Mouse (Mus musculus) C2C12 (cell line): ENCODE results near the gene Caps2. TPM values are rescaled to one million over a fixed set of nuclear protein-coding genes. Genes with fewer than 3 reads are reported as not detected.
"Not testable (repeated sequence)": the region's sequence is repeated elsewhere in the genome, so short reads cannot be mapped to it uniquely, and the experiment has no call there.

Source experiments
- H3K27me3 ChIP-seq: one replicate; pipeline ENCODE4 v1.6.1; 2011; ENCODE audit not compliant: control insufficient read depth, insufficient read depth, insufficient read length
- H3K36me3 ChIP-seq: one replicate; pipeline ENCODE4 v1.6.1; 2011; ENCODE audit not compliant: control insufficient read depth, insufficient read depth
- H3K4me3 ChIP-seq: one replicate; pipeline ENCODE4 v1.5.1; 2011; ENCODE audit warnings: mild to moderate bottlenecking, control low read depth; ENCODE audit not compliant: poor library complexity, insufficient read depth, severe bottlenecking
- H3K79me2 ChIP-seq: one replicate; pipeline ENCODE4 v1.6.1; 2011; ENCODE audit not compliant: control insufficient read depth, insufficient read depth
- H3K79me3 ChIP-seq: one replicate; pipeline ENCODE4 v1.6.1; 2011; ENCODE audit warnings: low read depth, control low read depth
- H3ac ChIP-seq: one replicate; pipeline ENCODE3; 2011; ENCODE audit warnings: low read depth; ENCODE audit not compliant: control insufficient read depth, insufficient read length
- CEBPB ChIP-seq: IDR thresholded peaks from one replicate; pipeline ENCODE4 v1.6.1; 2011; ENCODE audit warnings: low read depth, mild to moderate bottlenecking, control low read depth, moderate library complexity
- CTCF ChIP-seq: IDR thresholded peaks from one replicate; pipeline ENCODE4 v1.5.1; 2011; ENCODE audit not compliant: control insufficient read depth, insufficient read depth, insufficient read length
- FOSL1 ChIP-seq: IDR thresholded peaks from one replicate; pipeline ENCODE4 v1.8.0; 2011; ENCODE audit warnings: mild to moderate bottlenecking, low read length; ENCODE audit not compliant: poor library complexity, insufficient read depth, severe bottlenecking
- MAX ChIP-seq: IDR thresholded peaks from one replicate; pipeline ENCODE4 v1.6.1; 2011; ENCODE audit warnings: mild to moderate bottlenecking, control low read depth
- MYOD1 ChIP-seq: IDR thresholded peaks from one replicate; pipeline ENCODE4 v1.6.1; 2011; ENCODE audit warnings: low read depth; ENCODE audit not compliant: control insufficient read depth, insufficient read length
- MYOG ChIP-seq: IDR thresholded peaks from one replicate; pipeline ENCODE4 v1.6.1; 2011; ENCODE audit not compliant: control insufficient read depth, insufficient read length; ENCODE audit errors: extremely low read depth
- USF1 ChIP-seq: IDR thresholded peaks from one replicate; pipeline ENCODE4 v1.6.1; 2011; ENCODE audit warnings: low read depth, mild to moderate bottlenecking, control low read depth, moderate library complexity
- long read RNA-seq, 2 experiments: library from polyadenylated mRNA; unstranded; transcript quantifications; one replicate each; pipeline ENCODE4 v2.0.0; 2019 to 2020
- polyA plus RNA-seq: library from polyadenylated mRNA; unstranded; fragments of >200 nt; fragmentation: generic; extraction: Trizol; gene quantifications from one replicate; pipeline ENCODE4 v1.2.1, GENCODE M21; 2012; ENCODE audit warnings: missing spikeins

Gene Caps2
- polyA plus RNA-seq, result 0.01 TPM
- long read RNA-seq, experiment 1, result 0 reads
- long read RNA-seq, experiment 2, result 0 reads

DNA sequence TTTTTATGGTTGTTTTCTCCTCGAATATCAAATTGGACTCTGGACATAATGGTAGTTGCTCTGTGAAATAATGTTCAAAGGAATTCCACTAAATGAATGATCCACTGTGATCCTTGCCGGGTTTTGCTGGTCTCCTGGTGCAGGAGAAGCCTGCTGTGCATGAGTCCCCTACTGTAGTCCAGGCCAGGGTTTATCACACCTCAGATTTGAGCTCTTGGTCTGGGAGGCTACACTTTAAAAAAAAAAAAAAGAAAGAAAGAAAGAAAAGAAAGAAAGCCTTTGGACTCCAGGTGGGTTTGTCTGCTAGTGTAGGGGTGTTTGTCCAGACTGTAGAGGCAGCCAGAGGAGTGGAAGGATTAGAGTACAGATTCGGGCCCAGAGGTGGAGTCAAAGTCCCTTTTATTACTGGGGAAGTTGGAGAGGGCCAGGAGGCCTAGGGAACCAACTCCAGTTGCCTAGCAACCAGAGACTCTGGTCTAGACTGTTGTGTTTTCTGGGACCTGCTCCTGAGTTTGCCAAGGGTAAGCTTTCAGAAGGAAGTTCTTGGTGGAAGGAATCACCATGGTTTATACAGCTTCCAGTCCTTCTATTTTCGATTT lies at the start of gene Caps2:
TSS of gene Caps2 (plus strand) at position 454 of the 599 bp plus-strand sequence.
- H3ac ChIP-seq, result no peak within 1 kb of the TSS
- H3K4me3 ChIP-seq, result no peak within 1 kb of the TSS
- H3K36me3 ChIP-seq, result no peaks in the 10 kb centered on the region
- no peaks in the 10 kb centered on the region for H3K27me3 ChIP-seq
- TF ChIP-seq MYOD1 (no peak), CTCF (no peak), USF1 (no peak), MYOG (no peak), MAX (no peak), FOSL1 (no peak), CEBPB (no peak)
- H3K79me3 ChIP-seq, result no peaks in the 10 kb centered on the region
- no peaks in the 10 kb centered on the region for H3K79me2 ChIP-seq

DNA sequence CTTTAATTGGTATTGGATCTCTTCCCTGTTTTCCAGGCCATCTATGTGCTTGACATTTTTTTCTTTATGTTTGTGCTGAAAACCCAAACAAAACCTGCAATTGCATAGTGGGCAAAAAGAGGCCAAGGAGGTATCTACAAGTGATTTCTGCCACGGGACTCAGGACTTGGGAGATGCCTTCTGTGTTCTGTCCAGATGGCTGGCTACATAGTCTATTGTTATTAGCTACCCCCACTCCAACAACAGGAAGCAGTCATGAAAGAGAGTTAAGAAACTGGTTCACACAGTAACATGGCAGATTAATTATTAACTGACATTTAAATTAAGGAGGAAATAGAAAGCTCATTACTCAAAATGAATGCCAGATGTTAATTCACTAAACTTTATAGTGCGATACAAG lies 38.3 kb upstream of the Caps2 start:
- not testable (repeated sequence) for H3K4me3 ChIP-seq

GRCm38 (mm10) chr10:112127682-112128230 lies 35.7 kb upstream of the Caps2 start:
- not testable (repeated sequence) for H3K79me2 ChIP-seq, H3K4me3 ChIP-seq, H3K27me3 ChIP-seq, H3ac ChIP-seq, H3K36me3 ChIP-seq, H3K79me3 ChIP-seq

More for the DNA sequence above, 38.3 kb upstream of the Caps2 start:
- not testable (repeated sequence) for H3K27me3 ChIP-seq, H3ac ChIP-seq, H3K79me2 ChIP-seq, H3K79me3 ChIP-seq, H3K36me3 ChIP-seq

- H3K79me2 ChIP-seq, result no peaks in the 10 kb centered on the region
- H3K4me3 ChIP-seq, result no peak overlapping the region
- no peaks in the 10 kb centered on the region for H3K27me3 ChIP-seq
- no peaks in the 10 kb centered on the region for H3K36me3 ChIP-seq
- TF ChIP-seq CEBPB, result no peak
- no peak for TF ChIP-seq FOSL1
- no peak for TF ChIP-seq MYOG
- TF ChIP-seq CTCF, result no peak
- TF ChIP-seq MAX, result no peak
- TF ChIP-seq MYOD1, result no peak
- no peak for TF ChIP-seq USF1
- no peaks in the 10 kb centered on the region for H3K79me3 ChIP-seq
- H3ac ChIP-seq, result no peak overlapping the region
These were observed 31.2 kb upstream of the Caps2 start for GRCm38 (mm10) chr10:112132194-112132593.

DNA sequence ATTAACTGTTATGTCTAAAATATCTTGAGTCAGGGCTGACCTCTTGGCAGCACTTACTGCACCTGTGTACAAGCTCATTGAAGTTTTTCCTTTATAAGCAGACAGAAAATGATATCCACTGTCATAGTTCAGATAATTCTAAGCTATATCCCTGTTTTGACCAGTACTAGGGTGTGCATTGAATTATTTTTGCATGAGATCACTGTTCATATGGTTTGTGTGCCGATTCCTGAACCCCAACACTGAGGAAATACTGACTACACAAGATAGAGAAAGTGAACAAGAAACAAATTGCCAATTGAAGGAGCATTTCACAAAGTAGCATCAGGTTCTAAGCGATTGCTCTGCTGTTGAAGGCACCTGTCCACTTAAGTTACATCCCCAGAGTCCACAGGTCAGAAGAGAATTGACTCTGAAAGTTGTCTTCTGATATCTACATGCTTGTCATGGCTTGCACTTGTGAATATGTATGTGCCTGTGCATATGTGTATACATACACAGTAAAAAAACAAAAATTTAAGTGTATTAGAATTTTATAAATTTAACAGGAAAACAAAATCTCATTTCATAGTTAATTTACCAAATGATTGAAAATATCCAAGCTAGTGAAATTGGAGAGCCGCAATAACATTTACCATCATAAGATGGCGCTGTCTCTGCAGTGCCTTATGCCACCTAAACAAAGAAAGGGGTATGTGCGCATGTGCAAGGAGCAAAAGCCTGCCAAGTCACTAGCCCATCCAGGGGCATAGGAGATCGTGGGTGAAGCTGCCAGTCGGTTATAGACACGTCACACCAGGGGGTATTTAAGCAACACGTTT lies 25.2 kb upstream of the Caps2 start:
- TF ChIP-seq CEBPB, result no peak
- TF ChIP-seq CTCF, result no peak
- no peak for TF ChIP-seq MAX
- no peak for TF ChIP-seq MYOG
- no peak for TF ChIP-seq USF1
- TF ChIP-seq MYOD1, result no peak
- TF ChIP-seq FOSL1, result no peak
- no peak overlapping the region for H3ac ChIP-seq
- H3K27me3 ChIP-seq, result no peaks in the 10 kb centered on the region
- no peak overlapping the region for H3K4me3 ChIP-seq
- no peaks in the 10 kb centered on the region for H3K36me3 ChIP-seq
- H3K79me3 ChIP-seq, result no peaks in the 10 kb centered on the region
- H3K79me2 ChIP-seq, result no peaks in the 10 kb centered on the region

- H3K36me3 ChIP-seq, result no peaks in the 10 kb centered on the region
- H3K79me3 ChIP-seq, result no peaks in the 10 kb centered on the region
- no peaks in the 10 kb centered on the region for H3K79me2 ChIP-seq
- no peak for TF ChIP-seq MYOD1
- TF ChIP-seq CTCF, result no peak
- no peak for TF ChIP-seq CEBPB
- no peak for TF ChIP-seq FOSL1
- TF ChIP-seq MAX, result no peak
- no peak for TF ChIP-seq MYOG
- TF ChIP-seq USF1, result no peak
- no peak overlapping the region for H3K4me3 ChIP-seq
- no peak overlapping the region for H3ac ChIP-seq
- H3K27me3 ChIP-seq, result no peaks in the 10 kb centered on the region
These were observed 24.5 kb upstream of the Caps2 start for GRCm38 (mm10) chr10:112138871-112139430.
